Comparison of ENCODE assay signal across 8 mouse cellular contexts in genomic region chr5:100991626-100992025, GRCm38 (mm10).
DNase-seq lines count a peak whose midpoint lies in the region; TF ChIP-seq lines count a peak whose summit lies in the region.
"Had no signal": no experiment of that assay in that cellular context is flagged by ENCODE, and none has a peak within 500 bp of the region (broad histone marks: within the 10 kb centered on the region; RNA-seq: fewer than 3 reads in every experiment).

No protein-coding gene starts in this region.

- no peaks in the 10 kb centered on the region for H3K27me3 ChIP-seq in MEL (ENCODE audit: control insufficient read depth in 1 of 2, insufficient read depth in 2 of 2, low read length in 2 of 2)
- H3K27me3 ChIP-seq: heart, embryonic 13.5 days had no signal

- no peak for TF ChIP-seq EP300 in MEL (IDR thresholded peaks at IDR 0.05; ENCODE audit: low read depth in 1 of 2, low read length in 2 of 2)

- intact Hi-C loops in left cerebral cortex, postnatal 4 days (cut with DNase I): no loop called here

- H3K36me3 ChIP-seq in MEL (ENCODE audit: control insufficient read depth in 1 of 2, insufficient read depth in 2 of 2, low read length in 2 of 2): no peaks in the 10 kb centered on the region
- H3K36me3 ChIP-seq: heart, embryonic 13.5 days had no signal

- no peak overlapping the region for H3K27ac ChIP-seq in layer of hippocampus, adult 2 months
- no peak overlapping the region for H3K27ac ChIP-seq in MEL (ENCODE audit: control insufficient read depth, low read depth, low read length)
- H3K27ac ChIP-seq: heart, embryonic 13.5 days had no signal

- peak in 1 of 2 experiments; percentile 22 for DNase-seq in layer of hippocampus, adult 2 months (ENCODE audit: low spot score in 2 of 2)
- no peak for DNase-seq in layer of hippocampus, adult 9-11 months
- DNase-seq in MEL (ENCODE audit: low read depth, low spot score): peak; percentile 24
- peak; percentile 72 for DNase-seq in adrenal gland, postnatal 14 days
- peak; percentile 66 for DNase-seq in embryo, embryonic 9.5 days (ENCODE audit: extremely low spot score)
- DNase-seq in left cerebral cortex, postnatal 4 days: peak; percentile 66
- DNase-seq in right cerebral cortex, postnatal 10 days (ENCODE audit: low spot score in 2 of 2): peak; percentile 23 to 30

- no peaks in the 10 kb centered on the region for H3K9me3 ChIP-seq in MEL (replicated peaks; ENCODE audit: insufficient read depth, low read length)
- H3K9me3 ChIP-seq: heart, embryonic 13.5 days had no signal

- no peaks in the 10 kb centered on the region for H3K79me2 ChIP-seq in MEL (ENCODE audit: control insufficient read depth, insufficient read depth, low read length, poor library complexity)

- H3K4me3 ChIP-seq in layer of hippocampus, adult 2 months: no peak overlapping the region
- no peak overlapping the region for H3K4me3 ChIP-seq in MEL (ENCODE audit: control insufficient read depth in 1 of 2, insufficient read depth in 1 of 2, low read depth in 2 of 2, low read length in 2 of 2)
- H3K4me3 ChIP-seq: heart, embryonic 13.5 days had no signal

- TF ChIP-seq RAD21 in MEL (IDR thresholded peaks at IDR 0.05; ENCODE audit: low read depth, low read length): no peak; the same call in 1 of the 2 replicates

- TF ChIP-seq CTCF in layer of hippocampus, adult 2 months (conservative IDR thresholded peaks at IDR 0.05): peak; percentile 75
- peak; percentile 24 to 53 (median 46); a peak in 5 of 6 replicates for TF ChIP-seq CTCF in MEL (IDR thresholded peaks at IDR 0.05 in 2 of 3, conservative IDR thresholded peaks at IDR 0.05 in 1 of 3; ENCODE audit: control insufficient read depth in 1 of 3, insufficient read depth in 1 of 3, low read depth in 2 of 3, low read length in 3 of 3, poor library complexity in 1 of 3, severe bottlenecking in 1 of 3)

- TF ChIP-seq POLR2A in MEL (IDR thresholded peaks at IDR 0.05; ENCODE audit: control insufficient read depth in 1 of 2, insufficient read depth in 1 of 2, low read depth in 1 of 2, low read length in 2 of 2, poor library complexity in 1 of 2): no peak

- H3K9ac ChIP-seq in MEL (ENCODE audit: control insufficient read depth, low read depth, low read length, poor library complexity, severe bottlenecking): no peak overlapping the region
- H3K9ac ChIP-seq: heart, embryonic 13.5 days had no signal

- H3K4me1 ChIP-seq in MEL (ENCODE audit: control insufficient read depth in 1 of 2, insufficient read depth in 2 of 2, low read length in 2 of 2): no peaks in the 10 kb centered on the region
- H3K4me1 ChIP-seq: heart, embryonic 13.5 days had no signal

TF ChIP-seq in MEL, 35 proteins besides CTCF, POLR2A, EP300 and RAD21:
- TF ChIP-seq ZMIZ1 (IDR thresholded peaks at IDR 0.05; ENCODE audit: low read depth, low read length): no peak
- TF ChIP-seq SMC3 (IDR thresholded peaks at IDR 0.05; ENCODE audit: low read depth, low read length): peak; percentile 22; the same call in 1 of the 2 replicates
